Mouse (Mus musculus) testis, adult 2 months (tissue): Measurements from ENCODE around the gene Gm29776.

Source experiments
- CTCF ChIP-seq: fragments of 200-500 bp; IDR thresholded peaks from 2 replicates; pipeline ENCODE4 v1.5.1; 2012; ENCODE audit warnings: low read depth, mild to moderate bottlenecking, inconsistent platforms, low read length, moderate library complexity; ENCODE audit not compliant: control insufficient read depth, insufficient read depth, insufficient replicate concordance
- POLR2A ChIP-seq: fragments of 200-500 bp; IDR thresholded peaks from 2 replicates; pipeline ENCODE4 v1.6.1; 2012; ENCODE audit warnings: low read depth, mild to moderate bottlenecking, inconsistent platforms, low read length, moderate library complexity; ENCODE audit not compliant: control insufficient read depth

GRCm38 (mm10) chr14:54734004-54734403 is 35.4 kb upstream of the Gm29776 start:
- TF ChIP-seq POLR2A (no peak), CTCF (no peak)
